Mouse (Mus musculus): ENCODE data around the gene Zfp62. TPM values are rescaled to one million over a fixed set of nuclear protein-coding genes. Genes with fewer than 3 reads are reported as not detected.

The Zfp62 gene
- polyA plus RNA-seq, 1 experiment from 2014 or later = 30.0 TPM

DNA sequence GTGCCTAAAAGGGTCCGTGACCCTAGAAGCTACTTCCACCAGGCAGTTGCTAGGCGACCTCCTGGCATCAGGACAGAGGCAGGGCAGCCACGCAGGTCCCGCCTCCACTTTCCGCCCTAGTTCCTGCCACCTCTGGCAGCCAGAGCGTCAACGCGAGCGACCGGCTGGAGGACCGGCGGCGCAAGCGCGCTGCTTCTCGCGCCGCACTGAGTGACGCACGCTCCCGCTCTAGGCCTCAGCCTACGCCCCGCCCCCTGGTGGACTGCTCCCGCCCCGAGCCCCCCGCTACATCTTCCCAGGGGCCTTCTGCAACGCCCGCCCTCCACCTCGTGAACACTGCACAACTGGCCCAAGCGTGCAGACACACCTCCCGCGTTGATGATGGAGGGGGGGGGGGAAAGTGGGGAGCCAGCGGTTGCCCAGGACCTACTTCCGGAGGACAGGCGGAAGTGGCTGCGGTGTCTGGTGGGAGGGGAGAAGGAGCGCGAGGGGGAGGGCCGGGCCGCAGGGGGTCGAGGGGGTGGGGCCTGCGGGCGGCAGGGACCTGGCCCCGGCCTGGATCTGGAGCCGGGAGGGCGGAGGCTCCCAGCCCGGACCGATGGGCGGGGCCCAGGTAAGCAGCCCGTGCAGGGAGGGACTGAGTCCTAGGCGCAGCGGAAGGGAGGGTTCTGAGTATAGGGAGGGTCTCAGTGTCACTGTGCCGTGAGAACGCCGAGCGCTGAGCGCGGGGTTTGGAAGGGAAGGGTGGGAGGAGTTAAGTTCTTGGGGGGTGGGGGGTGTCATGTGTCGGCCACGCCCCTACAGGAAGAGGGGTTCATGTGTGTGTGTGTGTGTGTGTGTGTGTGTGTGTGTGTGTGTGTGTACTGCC is 40.9 kb downstream of the Zfp62 start, which contains the start of gene Mgat1:
Gene Mgat1, plus strand, starts transcription at position 465 of the 868 bp plus-strand sequence.
- Histone ChIP-seq H3K27ac (ENCODE audit: low read length) (peak within 1 kb of the TSS; percentile 82), H3K9me3 (replicated peaks; ENCODE audit: control insufficient read depth, low read length) (no peaks in the 10 kb centered on the region), H3K4me3 (ENCODE audit: low read length) (peak within 1 kb of the TSS; percentile 56), H3K36me3 (ENCODE audit: control insufficient read depth, insufficient read depth) (no peaks in the 10 kb centered on the region), H3K4me1 (ENCODE audit: control insufficient read depth, insufficient read depth, low read length) (peaks cover 33% of the 10 kb centered on the region), H3K9ac (ENCODE audit: low read length) (peak within 1 kb of the TSS; percentile 58), H3K27me3 (ENCODE audit: control insufficient read depth, insufficient read depth, low read length) (no peaks in the 10 kb centered on the region), H3K4me2 (ENCODE audit: low read depth, low read length) (peak within 1 kb of the TSS; percentile 84)
- ATAC-seq (replicated peaks; ENCODE audit: extremely low read depth, insufficient read depth, low FRiP score) = peak; percentile 93
- under 1% methylated on average over 60 of the region's 60 CpGs for WGBS

DNA sequence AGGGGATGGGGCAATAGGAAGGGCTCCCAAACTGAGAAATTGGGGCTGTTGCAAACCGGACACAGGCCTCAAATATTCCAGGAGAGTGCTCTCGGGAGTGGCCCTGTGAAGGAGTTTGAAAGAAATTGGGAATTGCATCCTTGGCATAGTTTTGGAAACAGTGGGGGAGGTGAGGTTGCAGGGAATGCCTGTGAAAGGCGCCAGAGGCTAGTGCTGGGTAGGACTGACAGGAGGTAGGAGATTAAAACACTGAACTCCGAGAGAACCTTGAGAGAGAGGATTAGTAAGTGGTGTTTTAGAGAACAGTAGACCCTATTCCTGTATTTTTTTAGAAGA is 41.5 kb downstream of the Zfp62 start:
- H3K27ac ChIP-seq (ENCODE audit: low read length) = peak overlapping the region; percentile 82
- ATAC-seq (replicated peaks; ENCODE audit: extremely low read depth, insufficient read depth, low FRiP score) = no peak

DNA sequence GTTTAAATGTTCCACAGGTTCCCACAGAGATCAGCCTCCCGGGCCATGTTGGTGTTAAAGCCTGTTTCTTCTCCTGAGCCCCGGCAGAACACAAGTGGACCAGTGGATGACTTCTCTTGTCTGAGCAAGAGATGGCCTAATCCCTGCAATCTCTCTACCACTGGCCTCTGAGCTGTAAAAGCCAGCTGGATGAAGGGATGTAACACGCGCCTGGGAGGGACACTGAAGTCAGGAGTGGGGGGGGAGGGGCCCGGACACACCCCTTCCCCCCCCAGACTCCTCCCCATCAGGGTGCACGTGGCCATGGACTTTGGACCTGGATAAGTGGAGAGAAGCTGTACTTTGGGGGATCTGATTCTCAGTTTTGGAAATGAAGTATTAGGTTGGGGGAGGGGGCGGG is 42.1 kb downstream of the Zfp62 start:
- peaks cover 45% of the 10 kb centered on the region for H3K4me1 ChIP-seq (ENCODE audit: control insufficient read depth, insufficient read depth, low read length)

More for the DNA sequence above, 41.5 kb downstream of the Zfp62 start:
- Histone ChIP-seq H3K4me1 (ENCODE audit: control insufficient read depth, insufficient read depth, low read length) (peaks cover 39% of the 10 kb centered on the region), H3K27me3 (ENCODE audit: control insufficient read depth, insufficient read depth, low read length) (no peaks in the 10 kb centered on the region), H3K9ac (ENCODE audit: low read length) (peak overlapping the region; percentile 58), H3K4me3 (ENCODE audit: low read length) (peak overlapping the region; percentile 56), H3K36me3 (ENCODE audit: control insufficient read depth, insufficient read depth) (no peaks in the 10 kb centered on the region), H3K9me3 (replicated peaks; ENCODE audit: control insufficient read depth, low read length) (no peaks in the 10 kb centered on the region), H3K4me2 (ENCODE audit: low read depth, low read length) (peak overlapping the region; percentile 84)
- WGBS = 2% methylated on average over 4 of the region's 4 CpGs

DNA sequence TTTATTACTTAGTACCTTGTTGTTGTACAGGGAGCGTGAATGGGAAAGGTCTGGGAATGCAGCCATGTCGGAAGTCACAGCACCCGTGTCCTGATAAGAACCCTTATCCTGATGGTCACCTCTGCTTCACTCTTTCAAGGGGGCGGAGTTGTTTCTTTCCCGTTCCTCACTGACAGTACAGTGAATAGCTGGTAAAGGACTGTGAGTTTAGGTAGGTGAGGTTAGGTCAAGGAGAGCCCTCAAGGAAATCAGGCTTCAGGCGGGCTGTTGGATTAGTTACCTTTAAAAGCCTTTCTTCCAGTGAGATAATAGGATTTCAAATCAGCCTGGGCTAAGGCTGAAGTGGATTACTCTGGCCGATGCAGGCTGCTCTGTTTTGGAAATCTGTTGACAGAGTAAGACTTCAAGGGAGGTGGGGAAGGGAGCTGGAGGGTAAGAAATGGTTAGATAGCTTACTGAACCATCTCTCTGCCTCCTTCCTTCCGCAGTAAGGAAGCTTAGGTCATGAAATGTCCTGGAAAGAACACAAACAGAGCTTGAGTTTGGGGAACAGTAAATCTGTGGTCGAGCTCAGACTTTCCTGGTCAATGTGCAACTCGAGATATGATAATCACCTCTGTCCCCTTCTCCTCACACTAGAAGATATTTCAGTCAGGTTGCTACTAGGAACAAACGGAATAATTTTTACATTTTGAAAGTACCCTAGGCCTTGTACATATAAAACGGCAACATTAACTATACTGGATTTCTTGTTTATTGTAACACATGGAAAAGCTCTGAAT is 42.7 kb downstream of the Zfp62 start:
- no peaks in the 10 kb centered on the region for H3K36me3 ChIP-seq (ENCODE audit: control insufficient read depth, insufficient read depth)
- ATAC-seq (replicated peaks; ENCODE audit: extremely low read depth, insufficient read depth, low FRiP score) = no peak
- H3K4me2 ChIP-seq (ENCODE audit: low read depth, low read length) = peak overlapping the region; percentile 84
- peak overlapping the region; percentile 25 for H3K4me3 ChIP-seq (ENCODE audit: low read length)
- 21% methylated on average over 12 of the region's 12 CpGs for WGBS
- peak overlapping the region; percentile 38; the same call in 1 of the 2 replicates for H3K9ac ChIP-seq (ENCODE audit: low read length)
- no peaks in the 10 kb centered on the region for H3K9me3 ChIP-seq (replicated peaks; ENCODE audit: control insufficient read depth, low read length)
- no peaks in the 10 kb centered on the region for H3K27me3 ChIP-seq (ENCODE audit: control insufficient read depth, insufficient read depth, low read length)
- H3K27ac ChIP-seq (ENCODE audit: low read length) = peak overlapping the region; percentile 74
- peaks cover 45% of the 10 kb centered on the region for H3K4me1 ChIP-seq (ENCODE audit: control insufficient read depth, insufficient read depth, low read length)

More for the DNA sequence above, 42.1 kb downstream of the Zfp62 start:
- Histone ChIP-seq H3K4me3 (ENCODE audit: low read length) (peak overlapping the region; percentile 56), H3K4me2 (ENCODE audit: low read depth, low read length) (peak overlapping the region; percentile 84), H3K9ac (ENCODE audit: low read length) (no peak overlapping the region), H3K9me3 (replicated peaks; ENCODE audit: control insufficient read depth, low read length) (no peaks in the 10 kb centered on the region), H3K36me3 (ENCODE audit: control insufficient read depth, insufficient read depth) (no peaks in the 10 kb centered on the region), H3K27ac (ENCODE audit: low read length) (peak overlapping the region; percentile 82), H3K27me3 (ENCODE audit: control insufficient read depth, insufficient read depth, low read length) (no peaks in the 10 kb centered on the region)
- WGBS = 13% methylated on average over 7 of the region's 7 CpGs
- ATAC-seq (replicated peaks; ENCODE audit: extremely low read depth, insufficient read depth, low FRiP score) = no peak

DNA sequence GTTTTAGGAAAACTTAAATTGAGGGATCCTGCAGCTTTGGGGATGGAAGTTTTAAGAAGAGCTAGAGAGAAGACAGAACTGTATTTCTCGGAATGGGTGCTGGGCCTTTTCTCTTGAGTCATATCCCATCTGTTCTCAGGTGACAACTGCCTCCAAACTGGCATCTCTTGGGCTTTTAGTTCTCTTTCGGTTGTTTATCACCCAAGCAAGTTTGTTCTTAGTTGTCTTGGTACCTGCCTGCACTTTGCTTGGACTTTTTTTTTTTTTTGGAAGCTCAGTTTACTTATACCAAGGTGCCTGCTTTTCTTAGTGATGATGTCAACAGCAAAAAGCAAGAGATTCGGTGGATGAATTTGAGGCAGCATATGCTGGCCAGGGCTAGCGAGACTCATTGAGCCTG is 43.4 kb downstream of the Zfp62 start:
- no peaks in the 10 kb centered on the region for H3K9me3 ChIP-seq (replicated peaks; ENCODE audit: control insufficient read depth, low read length)
- H3K4me3 ChIP-seq (ENCODE audit: low read length) = no peak overlapping the region
- peaks cover 50% of the 10 kb centered on the region for H3K4me1 ChIP-seq (ENCODE audit: control insufficient read depth, insufficient read depth, low read length)
- ATAC-seq (replicated peaks; ENCODE audit: extremely low read depth, insufficient read depth, low FRiP score) = no peak
- no peaks in the 10 kb centered on the region for H3K27me3 ChIP-seq (ENCODE audit: control insufficient read depth, insufficient read depth, low read length)
- no peak overlapping the region for H3K4me2 ChIP-seq (ENCODE audit: low read depth, low read length)
- H3K36me3 ChIP-seq (ENCODE audit: control insufficient read depth, insufficient read depth) = no peaks in the 10 kb centered on the region
- H3K9ac ChIP-seq (ENCODE audit: low read length) = no peak overlapping the region
- H3K27ac ChIP-seq (ENCODE audit: low read length) = no peak overlapping the region
- 81% methylated on average over 4 of the region's 4 CpGs for WGBS

DNA sequence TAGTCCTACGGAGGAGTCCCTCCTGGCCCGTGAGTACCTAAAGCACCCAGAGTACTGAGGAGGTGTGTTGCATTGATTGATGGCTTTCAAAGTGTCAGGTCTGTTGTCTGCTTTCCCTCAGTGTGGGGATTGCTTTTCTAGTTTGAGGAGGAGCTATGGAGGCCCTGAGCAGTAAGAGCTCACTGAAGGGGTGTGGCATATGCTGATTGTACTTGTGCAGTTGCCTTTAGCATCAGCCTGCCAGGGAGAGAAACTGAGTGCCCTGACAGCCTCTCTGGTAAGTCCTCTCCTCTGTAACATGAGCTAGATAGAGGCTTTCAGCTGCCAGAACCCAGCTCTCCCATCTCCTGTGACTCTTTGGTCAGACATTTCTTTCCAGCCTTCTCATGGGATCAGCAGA is 44.2 kb downstream of the Zfp62 start:
- Histone ChIP-seq H3K4me2 (ENCODE audit: low read depth, low read length) (no peak overlapping the region), H3K27ac (ENCODE audit: low read length) (peak overlapping the region; percentile 91; the same call in 1 of the 2 replicates), H3K9me3 (replicated peaks; ENCODE audit: control insufficient read depth, low read length) (no peaks in the 10 kb centered on the region), H3K9ac (ENCODE audit: low read length) (peak overlapping the region; percentile 12; the same call in 1 of the 2 replicates), H3K27me3 (ENCODE audit: control insufficient read depth, insufficient read depth, low read length) (no peaks in the 10 kb centered on the region), H3K4me3 (ENCODE audit: low read length) (no peak overlapping the region), H3K36me3 (ENCODE audit: control insufficient read depth, insufficient read depth) (no peaks in the 10 kb centered on the region), H3K4me1 (ENCODE audit: control insufficient read depth, insufficient read depth, low read length) (peaks cover 57% of the 10 kb centered on the region)
- WGBS = 44% methylated on average over 2 of the region's 2 CpGs
- no peak for ATAC-seq (replicated peaks; ENCODE audit: extremely low read depth, insufficient read depth, low FRiP score)

DNA sequence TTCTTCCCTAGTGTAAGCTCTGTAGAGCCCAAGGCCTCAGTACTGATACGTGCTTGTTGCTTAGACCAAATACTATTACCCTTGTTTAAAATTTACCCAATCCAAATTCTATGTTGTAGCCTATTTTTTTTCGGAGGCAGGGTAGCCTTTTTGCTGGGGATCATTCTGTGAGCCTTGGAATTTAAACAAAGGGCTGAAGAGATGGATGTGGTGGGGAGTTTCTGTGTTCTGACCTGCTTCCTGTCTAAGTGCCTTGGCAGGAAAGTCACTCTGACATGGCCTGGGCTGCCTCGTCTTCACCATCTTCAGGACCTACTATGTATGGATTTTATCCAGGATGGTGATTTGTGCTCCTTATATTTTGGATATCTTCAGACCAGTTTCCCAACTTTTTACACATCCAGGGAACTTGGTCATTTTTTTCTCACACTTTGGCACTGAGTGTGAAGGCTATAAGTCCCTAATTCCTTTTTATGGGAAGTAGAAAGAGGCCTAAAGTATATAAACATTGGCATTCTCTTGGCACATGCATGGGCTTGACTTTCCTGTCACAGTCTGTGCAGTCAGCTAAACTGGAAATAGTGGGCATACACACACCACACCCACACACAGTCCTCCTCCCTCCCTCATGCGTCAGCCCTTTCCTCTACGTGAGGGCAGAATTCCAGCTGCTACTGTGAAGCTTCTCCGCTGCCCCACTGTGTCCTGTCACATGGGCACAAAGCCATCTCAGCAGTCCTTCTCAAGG is 45.3 kb downstream of the Zfp62 start:
- no peaks in the 10 kb centered on the region for H3K9me3 ChIP-seq (replicated peaks; ENCODE audit: control insufficient read depth, low read length)
- H3K4me2 ChIP-seq (ENCODE audit: low read depth, low read length) = peak overlapping the region; percentile 84; the same call in 1 of the 2 replicates
- peak overlapping the region; percentile 91 for H3K27ac ChIP-seq (ENCODE audit: low read length)
- no peak overlapping the region for H3K4me3 ChIP-seq (ENCODE audit: low read length)
- H3K36me3 ChIP-seq (ENCODE audit: control insufficient read depth, insufficient read depth) = 0 out of 2 replicates have a peak, but pooled peaks cover 6% of the 10 kb centered on the region
- WGBS = 45% methylated on average over 6 of the region's 6 CpGs
- no peak for ATAC-seq (replicated peaks; ENCODE audit: extremely low read depth, insufficient read depth, low FRiP score)
- peak overlapping the region; percentile 43; the same call in 1 of the 2 replicates for H3K9ac ChIP-seq (ENCODE audit: low read length)
- no peaks in the 10 kb centered on the region for H3K27me3 ChIP-seq (ENCODE audit: control insufficient read depth, insufficient read depth, low read length)
- peaks cover 53% of the 10 kb centered on the region for H3K4me1 ChIP-seq (ENCODE audit: control insufficient read depth, insufficient read depth, low read length)

DNA sequence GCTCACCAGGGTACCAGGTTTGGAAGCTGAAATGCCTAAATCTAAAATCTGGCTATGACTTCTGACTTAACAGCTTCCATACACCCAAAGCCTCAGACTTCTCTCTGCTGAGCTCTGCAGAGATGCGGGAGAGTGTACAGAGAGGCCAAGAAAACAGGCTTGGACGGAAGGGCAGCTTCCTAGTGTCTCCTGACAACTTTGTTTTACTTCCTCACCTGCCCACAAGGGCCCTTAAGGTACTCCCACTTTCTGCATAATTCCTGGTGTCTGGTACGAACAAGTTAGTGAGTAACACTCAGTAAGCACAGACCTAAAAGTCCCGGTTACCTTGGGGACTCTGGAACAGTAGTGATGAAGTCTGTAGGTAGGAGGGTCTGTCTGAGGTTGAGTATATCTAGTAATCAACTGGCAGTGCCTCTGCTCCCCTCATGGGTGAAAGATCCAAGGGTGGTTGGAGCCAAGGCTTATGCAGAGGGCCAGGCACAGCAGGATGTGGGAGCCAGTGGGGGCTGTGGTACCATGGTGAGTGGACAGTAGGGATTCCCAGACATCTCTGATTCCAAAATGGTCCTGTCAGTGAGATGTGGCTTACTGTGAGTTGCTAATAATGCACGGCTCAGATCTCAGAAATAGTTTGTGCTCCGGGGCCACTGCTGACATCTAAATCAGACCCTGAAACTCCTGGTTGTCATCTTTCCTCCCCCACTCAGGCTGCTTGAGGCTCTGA is 46.0 kb downstream of the Zfp62 start:
- Histone ChIP-seq H3K4me1 (ENCODE audit: control insufficient read depth, insufficient read depth, low read length) (peaks cover 53% of the 10 kb centered on the region), H3K4me2 (ENCODE audit: low read depth, low read length) (peak overlapping the region; percentile 84), H3K27ac (ENCODE audit: low read length) (peak overlapping the region; percentile 91), H3K27me3 (ENCODE audit: control insufficient read depth, insufficient read depth, low read length) (no peaks in the 10 kb centered on the region), H3K9me3 (replicated peaks; ENCODE audit: control insufficient read depth, low read length) (no peaks in the 10 kb centered on the region), H3K9ac (ENCODE audit: low read length) (peak overlapping the region; percentile 91), H3K36me3 (ENCODE audit: control insufficient read depth, insufficient read depth) (peaks cover 9% of the 10 kb centered on the region; the same call in 1 of the 2 replicates), H3K4me3 (ENCODE audit: low read length) (no peak overlapping the region)
- ATAC-seq (replicated peaks; ENCODE audit: extremely low read depth, insufficient read depth, low FRiP score) = no peak
- WGBS = 59% methylated on average over 6 of the region's 6 CpGs

Data from heart, embryonic 16.5 days (tissue).